Mouse (Mus musculus): ENCODE results near the gene Fbxw20.
"Not testable (repeated sequence)": the region's sequence is repeated elsewhere in the genome, so short reads cannot be mapped to it uniquely, and the experiment has no call there.

The Fbxw20 gene

GRCm38 (mm10) chr9:109234654-109235053 lies at the start of gene Fbxw20:
Gene Fbxw20, minus strand, starts transcription at chr9:109234754.
- DNase-seq (ENCODE audit: low spot score in 2 of 2), result no peak

- DNase-seq (ENCODE audit: low spot score in 2 of 2), result no peak
These were observed 28.5 kb upstream of the Fbxw20 start for GRCm38 (mm10) chr9:109263041-109263440.

DNA sequence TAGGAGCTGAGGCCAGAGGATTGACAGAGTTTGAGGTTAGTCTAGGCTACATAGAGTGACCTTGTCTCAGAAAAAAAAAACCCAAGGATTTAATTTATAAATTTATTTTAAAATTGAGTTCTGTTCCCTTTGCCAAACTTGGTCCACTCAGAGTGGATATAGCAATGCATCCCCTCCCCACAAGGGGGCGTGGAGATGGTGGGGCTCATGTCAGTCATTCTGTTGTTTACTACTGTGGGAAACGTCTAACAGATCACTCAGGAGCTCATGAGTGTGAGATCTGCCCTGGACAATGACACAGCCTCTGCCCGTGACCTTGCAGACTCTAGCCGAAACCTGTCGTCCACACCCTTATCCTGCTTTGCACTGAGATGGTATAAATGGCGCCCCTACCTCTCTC lies 16.1 kb downstream of the Fbxw20 start:
- DNase-seq (ENCODE audit: low spot score in 2 of 2), result peak in 1 of 2 experiments; percentile 4

DNA sequence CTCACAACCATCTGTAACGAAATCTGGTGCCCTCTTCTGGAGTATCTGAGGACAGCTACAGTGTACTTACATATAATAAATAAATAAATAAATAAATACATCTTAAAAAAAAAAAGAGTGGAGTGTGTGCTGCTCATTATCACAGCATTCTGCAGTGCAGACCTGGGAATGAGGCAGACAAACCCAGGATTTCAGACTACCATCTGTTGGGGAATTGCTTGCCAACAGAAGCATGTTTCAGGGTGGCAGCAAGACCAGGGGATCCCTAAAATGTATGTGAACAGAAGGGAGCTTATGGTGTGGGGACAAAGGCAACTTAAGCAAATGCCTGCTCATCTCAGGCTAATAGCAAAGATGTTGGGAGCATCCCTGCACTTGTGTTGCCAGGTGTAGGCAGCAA lies 33.2 kb downstream of the Fbxw20 start:
- DNase-seq (ENCODE audit: low spot score in 2 of 2), result not testable (repeated sequence)

DNA sequence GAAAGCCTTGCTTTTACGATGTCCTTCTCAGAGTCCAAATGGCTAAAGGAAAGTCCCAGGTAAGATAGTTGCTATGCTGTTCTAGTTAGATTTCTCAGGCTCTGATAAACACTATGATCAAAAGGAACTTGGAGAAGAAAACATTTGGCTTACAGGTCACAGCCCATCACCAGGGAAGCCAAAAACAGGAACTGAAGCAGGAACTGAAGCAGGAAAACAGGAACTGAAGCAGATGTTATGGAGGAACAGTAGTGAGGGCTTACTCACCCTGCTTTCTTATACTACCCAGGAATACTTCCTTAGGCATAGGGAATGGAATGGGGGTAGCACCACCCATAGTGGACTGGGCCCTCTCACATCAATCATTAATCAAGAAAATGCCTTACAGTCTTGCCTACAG lies 34.2 kb downstream of the Fbxw20 start:
- DNase-seq (ENCODE audit: low spot score in 2 of 2), result no peak

- DNase-seq (ENCODE audit: low spot score in 2 of 2), result no peak
These were observed 35.2 kb downstream of the Fbxw20 start for GRCm38 (mm10) chr9:109199353-109199752.

DNA sequence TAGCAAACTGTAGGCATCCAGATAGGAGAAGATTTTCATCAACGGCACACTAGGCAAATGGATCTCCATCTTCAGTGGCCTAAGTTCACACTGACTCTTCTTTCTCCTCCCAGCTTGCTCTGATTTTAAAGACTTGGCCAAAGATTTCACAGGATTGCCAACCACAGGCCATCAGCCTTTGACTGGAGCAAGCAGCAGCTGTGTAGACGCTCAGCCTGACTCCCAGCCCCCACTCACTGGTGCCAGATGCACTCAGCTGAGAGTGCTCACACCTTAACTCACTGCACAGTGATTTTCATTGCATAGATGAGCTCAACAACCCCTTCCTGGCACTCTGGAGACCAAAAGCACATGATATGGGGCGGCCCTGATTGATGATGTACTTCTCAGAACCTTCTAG lies 38.7 kb downstream of the Fbxw20 start, which contains the start of gene Fbxw13:
Gene Fbxw13, minus strand, starts transcription at position 101 of the 400 bp plus-strand sequence.
- DNase-seq (ENCODE audit: low spot score in 2 of 2), result not testable (repeated sequence)

GRCm38 (mm10) chr9:109177208-109177607 lies 57.3 kb downstream of the Fbxw20 start:
- DNase-seq (ENCODE audit: low spot score in 2 of 2), result no peak

DNA sequence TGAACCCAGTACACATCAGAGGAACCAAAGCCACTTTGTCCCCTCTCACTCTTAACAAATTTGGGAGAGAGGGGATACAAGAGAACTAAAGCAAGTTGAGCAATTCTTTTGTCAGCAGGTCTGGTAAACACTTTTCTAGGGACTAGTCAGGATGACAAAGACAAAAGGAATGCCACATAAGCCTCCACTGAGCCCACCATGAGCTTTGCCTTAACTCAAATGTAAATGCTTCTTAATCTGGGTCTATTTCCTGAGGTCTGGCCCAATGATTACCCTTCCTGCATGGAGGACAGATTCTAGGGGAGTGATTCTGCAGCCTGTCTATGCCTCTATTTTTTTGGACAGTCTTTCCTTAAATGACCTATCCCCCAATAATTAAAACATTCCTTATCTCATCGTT lies 58.3 kb downstream of the Fbxw20 start:
- DNase-seq (ENCODE audit: low spot score in 2 of 2), result no peak

All from thymus, postnatal 10 days (tissue).